Mouse (Mus musculus) adrenal gland, postnatal 36 days (tissue): Measurements from ENCODE around the gene Kifc1. TPM values are rescaled to one million over a fixed set of nuclear protein-coding genes. Genes with fewer than 3 reads are reported as not detected.
A peak's percentile ranks its signal among the peaks of the same experiment; 100 is the strongest.
"Not testable (repeated sequence)": the region's sequence is repeated elsewhere in the genome, so short reads cannot be mapped to it uniquely, and the experiment has no call there.

Experiments
- DNase-seq, 2 experiments: peaks; one replicate each; pipeline ENCODE4 v3.0.0; 2021; ENCODE audit warnings: mixed read lengths in 1 of 2
- total RNA-seq, 2 experiments: library from RNA; stranded (reverse); gene quantifications; 2 replicates each; pipeline ENCODE4 v1.2.3; 2021

Gene Kifc1
- total RNA-seq, 2 experiments from 2014 or later, result 3.3 to 4.4 TPM

DNA sequence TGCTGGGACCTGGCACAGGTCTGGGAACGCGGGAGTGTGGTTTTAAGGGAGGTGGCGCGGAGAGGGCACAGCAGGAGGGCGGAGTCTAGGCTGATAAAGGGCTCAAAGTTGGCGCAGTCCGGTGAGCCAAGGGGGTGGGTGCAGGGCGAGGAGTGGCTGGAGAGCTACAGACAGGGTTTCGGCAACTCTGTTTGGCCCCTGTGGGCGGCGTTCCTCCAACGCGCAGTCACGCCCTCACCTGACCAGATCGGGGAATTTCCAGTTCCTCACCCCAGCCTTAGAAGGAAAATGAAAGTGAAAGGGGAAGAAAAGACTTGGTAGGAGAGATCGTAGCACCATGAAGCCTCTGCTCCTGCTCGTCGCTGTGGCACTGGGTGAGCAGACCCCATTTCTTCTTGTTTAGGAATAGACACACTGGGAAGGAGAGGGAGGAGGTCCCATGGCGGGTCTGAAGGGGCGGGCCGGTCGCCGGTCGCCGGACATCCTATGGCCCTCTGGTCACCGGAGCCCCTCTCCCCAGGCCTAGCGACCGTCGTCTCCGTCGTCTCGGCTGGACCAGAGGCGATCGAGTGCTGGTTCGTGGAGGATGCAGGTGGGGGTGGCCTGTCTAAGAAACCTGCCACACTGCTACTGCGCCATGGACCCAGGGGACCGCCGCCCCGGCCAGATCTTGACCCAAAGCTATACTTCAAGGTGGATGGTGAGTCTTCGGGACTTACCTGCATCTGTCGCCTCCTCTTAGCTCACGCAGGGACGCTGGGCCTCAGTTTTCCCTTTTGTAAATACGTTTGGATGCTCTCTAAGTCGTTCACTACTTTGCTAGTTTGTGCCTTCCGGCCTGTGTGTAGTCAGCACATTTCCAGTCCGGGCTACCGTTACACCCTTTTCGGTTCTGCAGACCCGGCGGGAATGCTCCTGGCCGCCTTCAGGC, 29.2 kb upstream of the Kifc1 start:
- DNase-seq, result peak; percentile 92 to 94

DNA sequence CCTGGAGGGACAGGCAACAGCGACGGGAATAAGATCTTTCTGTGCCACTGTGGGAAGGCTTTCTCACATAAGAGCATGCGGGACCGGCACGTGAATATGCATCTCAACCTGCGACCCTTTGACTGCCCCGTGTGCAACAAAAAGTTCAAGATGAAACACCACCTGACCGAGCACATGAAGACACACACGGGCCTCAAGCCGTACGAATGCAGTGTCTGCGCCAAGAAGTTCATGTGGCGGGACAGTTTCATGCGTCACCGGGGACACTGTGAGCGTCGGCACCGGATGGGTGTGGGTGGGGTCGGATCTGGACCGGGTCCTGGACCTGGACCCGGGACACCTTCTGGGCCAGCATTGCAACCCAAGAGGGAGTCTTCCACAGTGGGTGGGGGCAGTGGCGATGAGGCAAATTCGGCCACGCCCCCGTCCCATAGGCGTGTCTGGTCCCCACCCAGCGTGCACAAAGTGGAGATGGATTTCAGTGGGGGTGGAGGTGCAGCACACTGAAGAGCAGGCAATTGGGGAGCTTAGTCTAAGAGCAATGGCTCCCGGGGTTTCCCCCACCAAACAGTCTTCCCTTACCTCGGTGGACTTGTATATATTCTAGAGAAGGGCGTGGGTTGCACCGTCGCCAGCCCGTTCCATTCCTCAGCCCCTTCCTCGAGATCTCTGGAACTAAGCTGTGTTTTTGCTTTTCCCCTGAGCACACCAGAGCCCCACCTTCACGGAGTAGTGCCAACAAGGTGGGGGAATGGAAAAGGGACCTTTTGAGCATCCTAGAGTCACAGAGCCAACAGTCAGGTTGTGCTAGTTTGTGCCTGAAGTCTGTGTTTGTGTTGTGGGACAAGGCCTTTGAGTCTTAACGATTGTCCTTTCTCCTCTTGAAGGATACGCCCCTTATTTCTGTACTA, 28.1 kb upstream of the Kifc1 start:
- DNase-seq, result peak in 1 of 2 experiments; percentile 48

DNA sequence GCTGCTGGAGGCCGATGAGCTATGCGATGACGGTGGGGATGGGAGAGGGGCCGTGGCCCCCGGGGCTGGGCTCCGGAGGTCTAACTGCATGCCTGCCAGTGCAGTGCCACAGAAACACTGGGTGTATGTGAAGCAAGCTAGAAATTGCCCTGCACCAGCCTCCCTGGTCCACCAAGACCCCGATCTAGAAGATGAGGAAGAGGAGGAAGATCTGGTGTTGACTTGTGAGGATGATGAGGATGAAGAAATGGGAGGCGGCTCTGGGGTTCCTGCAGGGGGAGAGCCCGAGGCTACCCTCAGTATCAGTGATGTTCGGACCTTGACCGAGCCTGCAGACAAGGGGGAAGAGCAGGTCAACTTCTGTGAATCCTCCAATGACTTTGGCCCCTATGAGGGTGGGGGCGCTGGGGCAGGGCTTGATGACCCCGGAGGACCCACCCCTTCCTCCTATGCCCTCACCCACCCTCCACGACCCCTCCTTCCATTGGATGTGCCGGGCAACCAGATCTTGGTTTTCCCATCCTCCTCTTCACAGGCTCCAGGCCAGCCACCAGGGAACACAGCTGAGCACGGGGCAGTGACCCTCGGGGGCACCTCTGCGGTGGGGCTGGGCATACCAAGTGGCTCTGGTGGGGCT, 27.3 kb upstream of the Kifc1 start:
- no peak for DNase-seq

DNA sequence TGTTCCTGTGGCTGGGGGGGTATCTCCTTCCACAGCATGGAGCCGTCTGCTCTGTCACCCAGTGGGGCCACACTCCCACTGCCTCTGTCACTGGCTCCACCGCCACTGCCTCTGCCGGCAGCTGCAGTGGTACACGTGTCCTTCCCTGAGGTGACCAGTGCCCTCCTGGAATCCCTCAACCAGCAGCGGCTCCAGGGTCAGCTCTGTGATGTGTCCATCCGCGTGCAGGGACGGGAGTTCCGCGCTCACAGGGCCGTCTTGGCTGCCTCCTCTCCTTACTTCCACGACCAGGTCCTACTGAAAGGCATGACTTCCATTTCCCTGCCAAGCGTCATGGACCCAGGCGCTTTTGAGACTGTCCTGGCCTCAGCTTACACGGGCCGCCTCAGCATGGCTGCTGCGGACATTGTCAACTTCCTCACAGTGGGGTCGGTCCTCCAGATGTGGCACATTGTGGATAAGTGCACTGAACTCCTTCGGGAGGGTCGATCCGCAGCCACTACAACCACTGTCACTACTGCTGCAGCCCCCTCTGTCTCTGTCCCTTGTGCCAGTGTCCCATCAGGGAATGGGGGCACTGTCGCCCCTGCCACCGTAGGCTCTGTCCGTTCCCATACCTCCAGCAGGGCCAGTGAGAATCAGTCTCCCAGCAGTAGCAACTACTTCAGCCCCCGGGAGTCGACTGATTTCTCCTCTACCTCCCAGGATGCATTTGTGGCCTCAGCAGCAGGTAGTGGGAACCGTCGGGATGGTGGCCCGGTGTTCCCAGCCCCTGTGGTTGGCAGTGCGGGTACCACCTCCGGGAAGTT, 26.6 kb upstream of the Kifc1 start:
- DNase-seq, result peak in 1 of 2 experiments; percentile 17

DNA sequence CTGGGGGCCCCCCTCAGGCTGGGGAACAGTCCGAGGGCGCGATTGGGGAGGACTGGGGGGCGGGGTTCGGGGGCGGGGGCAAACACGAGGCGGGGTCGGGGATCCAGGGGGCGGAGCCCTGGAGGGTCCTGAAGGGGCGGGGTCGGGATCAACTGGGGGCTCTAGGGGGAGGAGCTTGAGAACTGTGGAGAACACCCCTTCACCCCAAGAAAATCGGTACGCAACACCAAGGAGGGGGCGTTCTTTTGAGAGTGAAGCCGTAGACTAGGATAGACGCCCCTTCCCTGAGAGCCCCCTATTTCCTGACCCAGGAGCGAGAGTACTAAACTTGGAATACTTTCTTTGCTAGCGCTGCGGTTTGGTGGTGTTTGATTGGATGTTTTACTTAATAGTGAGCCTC, 25.8 kb upstream of the Kifc1 start:
- DNase-seq, result no peak

DNA sequence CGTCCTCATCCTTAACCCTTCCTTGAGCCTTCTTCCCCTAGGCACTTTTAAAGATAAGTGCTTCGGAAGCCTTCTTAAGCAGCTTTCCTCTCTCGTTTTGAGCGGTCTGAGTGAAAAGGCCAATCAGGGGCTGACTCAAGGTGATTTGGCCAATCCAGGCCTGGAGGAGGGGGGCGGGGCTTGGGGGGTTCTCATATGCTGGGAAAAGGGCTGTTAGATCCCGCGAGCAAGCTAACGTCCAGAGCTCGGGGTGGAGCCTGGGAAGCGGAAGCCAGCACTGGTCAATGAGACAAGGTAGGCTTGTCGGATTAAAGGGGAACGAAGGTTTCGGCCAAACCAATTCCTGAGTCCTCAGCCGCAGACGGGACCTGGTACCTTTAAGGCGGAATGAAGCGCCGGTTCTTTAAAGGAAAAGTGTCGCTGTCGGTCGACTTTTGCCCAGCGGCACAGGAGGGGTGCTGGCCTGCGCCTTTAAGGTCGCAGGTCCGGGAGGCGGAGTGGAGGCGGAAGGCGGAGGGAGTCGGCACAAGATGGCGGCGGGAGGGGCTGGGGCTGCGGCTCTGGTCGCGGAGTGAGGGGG, 25.3 kb upstream of the Kifc1 start, which contains the start of the genes Tapbp and Zbtb22:
Gene Tapbp (plus strand): TSS at position 229 of the 580 bp plus-strand sequence.
Gene Zbtb22 (plus strand): TSS at position 234 of the 580 bp plus-strand sequence.
- peak; percentile 95 to 98 for DNase-seq

DNA sequence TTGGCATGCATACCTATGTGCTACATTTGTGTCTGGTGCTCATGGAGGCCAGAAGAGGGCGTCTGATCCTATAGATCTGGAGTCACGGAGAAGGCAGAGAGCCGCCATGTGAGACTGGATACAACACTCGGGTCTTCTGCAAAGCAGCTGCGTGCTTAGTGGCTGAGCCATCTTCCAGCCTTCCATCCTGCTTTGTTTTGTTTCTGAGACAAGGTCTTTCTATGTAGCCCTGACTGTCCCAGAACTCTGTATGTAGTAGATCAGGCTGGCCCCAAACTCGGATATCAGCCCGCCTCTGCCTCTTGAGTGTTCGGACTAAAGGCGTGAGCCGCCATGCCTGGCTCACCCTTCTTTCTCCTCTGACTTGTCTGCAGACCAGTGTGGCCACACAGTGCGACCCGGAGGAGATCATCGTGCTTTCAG, 24.5 kb upstream of the Kifc1 start:
- DNase-seq, result no peak

DNA sequence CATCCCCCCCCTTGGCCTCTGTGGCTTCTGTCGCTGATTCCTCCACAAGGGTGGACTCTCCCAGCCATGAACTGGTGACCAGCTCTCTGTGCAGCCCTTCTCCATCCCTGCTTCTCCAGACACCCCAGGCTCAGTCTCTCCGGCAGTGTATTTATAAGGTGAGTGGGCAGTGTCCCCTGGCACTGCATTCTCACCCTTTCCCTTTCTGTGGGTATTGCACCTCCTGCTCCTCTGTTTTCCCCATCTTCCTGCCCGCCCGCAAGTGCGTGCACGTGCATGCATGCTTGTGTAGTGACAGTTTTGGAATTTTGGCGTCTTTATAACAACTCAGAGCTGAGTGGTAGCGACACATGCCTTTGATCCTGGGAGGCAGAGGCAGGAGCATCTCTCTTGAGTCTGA, 23.4 kb upstream of the Kifc1 start:
- DNase-seq, result no peak

DNA sequence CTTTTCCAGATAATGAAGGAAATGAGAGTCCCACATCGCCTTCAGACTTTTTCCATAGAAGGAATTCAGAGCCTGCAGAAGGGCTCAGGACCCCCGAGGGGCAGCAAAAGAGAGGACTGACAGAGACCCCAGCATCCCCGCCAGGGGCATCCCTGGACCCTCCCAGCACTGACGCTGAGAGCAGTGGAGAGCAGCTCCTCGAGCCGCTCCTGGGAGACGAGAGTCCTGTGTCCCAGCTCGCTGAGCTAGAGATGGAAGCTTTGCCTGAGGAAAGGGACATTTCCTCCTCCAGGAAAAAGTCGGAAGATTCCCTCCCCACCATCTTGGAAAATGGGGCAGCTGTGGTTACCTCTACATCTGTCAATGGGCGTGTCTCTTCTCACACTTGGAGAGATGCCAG, 22.8 kb upstream of the Kifc1 start:
- DNase-seq, result no peak

DNA sequence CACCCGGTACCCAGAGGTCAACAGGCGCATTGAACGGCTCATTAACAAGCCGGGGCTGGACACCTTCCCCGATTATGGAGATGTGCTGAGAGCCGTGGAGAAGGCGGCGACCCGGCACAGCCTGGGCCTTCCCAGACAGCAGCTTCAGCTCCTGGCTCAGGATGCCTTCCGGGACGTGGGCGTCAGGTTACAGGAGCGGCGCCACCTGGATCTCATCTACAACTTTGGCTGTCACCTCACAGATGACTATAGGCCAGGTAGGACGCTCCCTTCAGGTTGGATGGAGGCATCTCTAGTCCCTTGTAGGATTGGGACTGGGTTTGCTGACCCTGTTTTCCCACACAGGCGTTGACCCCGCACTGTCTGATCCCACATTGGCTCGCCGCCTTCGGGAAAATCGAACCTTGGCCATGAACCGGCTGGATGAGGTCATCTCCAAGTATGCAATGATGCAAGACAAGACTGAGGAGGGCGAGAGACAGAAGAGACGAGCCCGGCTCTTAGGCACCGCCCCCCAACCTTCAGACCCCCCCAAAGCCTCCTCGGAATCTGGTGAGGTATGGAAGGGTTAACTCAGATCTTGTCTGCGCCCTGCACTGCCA, 21.5 kb upstream of the Kifc1 start:
- DNase-seq, result no peak

DNA sequence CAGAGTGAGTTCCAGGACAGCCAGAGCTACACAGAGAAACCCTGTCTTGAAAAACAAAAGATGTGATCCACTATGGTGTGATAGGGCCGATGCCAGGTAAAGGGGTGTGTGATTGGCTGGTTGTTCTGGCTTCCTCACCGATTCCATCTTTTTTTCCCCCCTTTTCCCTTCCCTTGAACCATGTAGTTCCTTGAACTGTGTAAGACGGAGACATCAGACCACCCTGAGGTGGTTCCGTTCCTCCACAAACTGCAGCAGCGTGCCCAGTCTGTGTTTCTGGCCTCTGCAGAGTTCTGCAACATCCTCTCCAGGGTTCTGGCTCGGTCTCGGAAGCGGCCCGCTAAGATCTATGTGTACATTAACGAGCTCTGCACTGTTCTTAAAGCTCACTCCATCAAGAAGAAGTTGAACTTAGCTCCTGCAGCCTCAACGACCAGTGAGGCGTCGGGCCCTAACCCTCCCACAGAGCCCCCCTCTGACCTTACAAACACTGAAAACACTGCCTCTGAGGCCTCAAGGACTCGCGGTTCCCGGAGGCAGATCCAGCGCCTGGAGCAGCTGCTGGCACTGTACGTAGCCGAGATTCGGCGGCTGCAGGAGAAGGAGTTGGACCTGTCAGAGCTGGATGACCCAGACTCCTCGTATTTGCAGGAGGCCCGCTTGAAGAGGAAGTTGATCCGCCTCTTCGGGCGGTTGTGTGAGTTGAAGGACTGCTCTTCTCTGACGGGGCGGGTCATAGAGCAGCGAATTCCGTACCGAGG, 20.8 kb upstream of the Kifc1 start:
- no peak for DNase-seq

DNA sequence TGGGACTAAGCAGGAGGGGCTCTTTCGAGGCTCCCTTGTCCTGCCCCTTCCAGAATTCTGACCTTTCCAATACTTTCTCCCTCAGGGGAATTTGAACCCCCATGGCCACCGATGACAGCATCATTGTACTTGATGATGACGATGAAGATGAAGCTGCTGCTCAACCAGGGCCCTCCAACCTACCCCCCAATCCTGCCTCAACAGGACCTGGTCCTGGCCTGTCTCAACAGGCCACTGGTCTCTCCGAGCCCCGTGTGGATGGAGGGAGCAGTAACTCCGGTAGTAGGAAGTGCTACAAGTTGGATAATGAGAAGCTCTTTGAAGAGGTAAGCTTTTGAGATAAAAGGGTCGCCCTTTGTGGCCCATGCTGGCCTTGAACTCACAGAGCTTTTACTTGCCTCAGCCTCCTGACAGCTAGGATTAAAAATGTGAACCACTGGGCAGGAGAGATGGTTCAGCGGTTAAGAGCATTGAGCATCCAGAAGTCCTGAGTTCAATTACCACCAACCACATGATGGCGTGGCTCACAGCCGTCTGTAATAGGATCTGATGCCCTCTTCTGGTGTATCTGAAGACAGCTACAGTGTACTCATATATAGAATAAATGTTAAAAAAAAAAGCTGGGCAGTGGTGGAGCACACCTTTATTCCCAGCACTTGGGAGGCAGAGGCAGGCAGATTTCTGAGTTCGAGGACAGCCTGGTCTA, 20.0 kb upstream of the Kifc1 start:
- no peak for DNase-seq

DNA sequence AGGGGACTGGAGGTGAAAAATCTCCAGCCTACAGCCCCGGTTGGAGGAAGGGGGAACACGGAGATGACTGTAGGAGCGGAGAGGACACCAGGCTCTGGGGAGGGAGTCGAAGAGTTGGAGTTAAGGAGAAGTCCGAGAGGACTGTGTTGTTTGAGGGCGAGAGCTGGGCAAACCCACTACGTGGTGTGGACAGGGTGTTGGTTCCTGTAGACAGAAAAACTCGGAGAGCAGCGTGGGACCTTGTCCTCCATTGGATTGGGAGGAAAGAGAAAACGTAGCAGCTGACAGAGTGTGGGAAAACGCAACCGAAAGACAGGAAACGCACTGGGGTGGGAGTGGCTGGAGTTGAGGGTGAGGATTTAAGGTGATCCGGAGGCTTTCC, 19.4 kb upstream of the Kifc1 start:
- DNase-seq, result peak; percentile 76 to 78

DNA sequence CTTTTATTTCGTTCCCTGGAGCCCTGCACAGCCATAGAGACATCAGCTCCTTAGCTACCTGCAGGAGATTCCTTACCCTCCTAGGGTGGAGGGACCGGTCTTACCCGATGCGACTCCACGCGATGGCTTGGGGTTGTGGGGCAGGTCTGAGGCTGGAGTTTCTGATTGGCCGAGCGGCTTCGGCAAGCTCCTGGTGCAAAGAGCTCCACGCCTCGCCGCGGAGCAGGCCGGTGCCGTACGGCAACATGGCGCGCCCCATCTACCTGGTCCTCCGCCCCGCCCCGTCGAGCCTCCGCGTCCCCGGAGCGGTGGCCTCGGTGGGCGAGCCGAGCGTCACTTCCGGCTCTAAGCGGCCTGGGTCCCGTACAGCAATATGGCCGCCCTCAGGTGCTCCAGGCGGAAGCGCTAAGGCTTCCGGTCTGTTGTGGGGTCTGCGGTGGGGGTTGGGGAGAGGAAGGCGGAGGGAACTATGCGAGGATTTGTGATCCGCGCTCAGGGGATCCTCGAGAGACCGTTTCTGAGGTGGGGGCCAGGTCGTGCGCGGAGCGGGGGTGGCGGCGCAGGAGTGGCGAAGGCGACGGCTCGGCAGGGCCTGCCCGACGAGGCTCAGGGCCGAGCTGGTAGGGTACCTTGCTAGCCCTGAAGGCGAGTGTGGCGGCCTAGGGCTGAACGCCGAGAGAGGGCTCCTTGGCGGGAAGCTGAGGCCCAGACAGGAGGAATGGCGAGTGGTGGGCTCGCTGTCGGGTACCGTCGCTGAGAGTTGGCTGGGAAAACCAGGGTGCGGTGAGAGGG, 18.8 kb upstream of the Kifc1 start, which contains the start of gene Daxx:
Gene Daxx (plus strand): TSS at position 338 of the 792 bp plus-strand sequence.
- DNase-seq, result peak; percentile 100

DNA sequence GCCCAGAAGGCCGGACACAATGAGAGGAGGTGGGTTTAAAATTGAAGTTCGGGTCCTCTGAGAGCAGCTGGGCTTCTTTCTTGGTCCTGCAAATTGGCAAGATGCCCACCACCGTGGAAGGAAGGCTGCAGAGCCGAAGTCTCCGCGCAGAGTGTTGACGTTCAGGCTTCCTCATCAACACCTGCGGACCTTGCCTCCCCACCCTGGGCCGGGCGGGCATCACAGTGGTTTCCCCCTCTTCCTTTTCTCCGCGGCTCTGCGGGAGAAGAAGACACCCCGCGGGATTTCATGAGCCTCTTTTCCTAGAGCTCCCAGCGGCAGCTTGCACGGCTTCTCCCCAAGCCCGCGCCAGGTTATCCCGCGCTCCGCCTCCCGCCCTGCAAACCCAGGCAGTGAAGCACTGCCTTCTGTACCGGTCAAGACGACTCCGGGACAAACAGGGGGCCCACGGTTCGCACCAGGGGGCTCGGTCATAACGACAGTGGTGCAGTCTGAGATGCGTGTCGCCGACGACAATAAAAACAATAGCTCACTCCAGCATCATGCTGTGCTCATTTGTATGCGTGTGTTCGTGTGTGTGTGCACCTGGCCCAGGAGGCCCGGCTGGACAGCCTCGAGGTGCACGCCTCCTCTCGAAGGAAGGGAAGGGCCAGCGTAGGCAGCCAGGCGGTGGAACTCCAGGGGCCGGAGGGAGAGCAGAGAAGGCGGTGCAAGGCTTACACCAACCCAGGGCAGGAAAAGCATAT, 18.0 kb upstream of the Kifc1 start:
- peak; percentile 51 to 62 for DNase-seq

DNA sequence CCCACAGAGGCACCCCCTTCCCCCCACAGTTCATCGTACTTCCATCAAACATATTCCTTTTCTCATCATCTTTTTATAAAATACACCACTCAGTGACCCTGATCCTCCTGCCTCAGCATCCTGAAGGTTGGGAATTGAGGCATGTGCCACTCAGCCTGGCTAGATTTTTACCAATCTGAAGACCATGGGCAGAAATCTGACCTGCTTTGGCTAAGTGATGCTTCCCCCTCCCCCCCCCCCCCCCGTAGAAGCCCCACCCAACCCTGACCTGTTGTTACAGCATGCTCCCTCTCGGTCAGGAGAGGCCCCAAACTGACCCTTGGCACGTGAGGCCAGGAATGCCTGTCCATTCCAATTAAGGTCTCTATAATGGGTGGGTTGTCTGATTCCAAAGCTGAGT, 14.4 kb upstream of the Kifc1 start, which contains the start of gene Platr17:
Gene Platr17 (plus strand): TSS at position 301 of the 400 bp plus-strand sequence.
- DNase-seq, result not testable (repeated sequence)
